28 mouse cellular contexts compared by ENCODE assay signal in the genomic region with DNA sequence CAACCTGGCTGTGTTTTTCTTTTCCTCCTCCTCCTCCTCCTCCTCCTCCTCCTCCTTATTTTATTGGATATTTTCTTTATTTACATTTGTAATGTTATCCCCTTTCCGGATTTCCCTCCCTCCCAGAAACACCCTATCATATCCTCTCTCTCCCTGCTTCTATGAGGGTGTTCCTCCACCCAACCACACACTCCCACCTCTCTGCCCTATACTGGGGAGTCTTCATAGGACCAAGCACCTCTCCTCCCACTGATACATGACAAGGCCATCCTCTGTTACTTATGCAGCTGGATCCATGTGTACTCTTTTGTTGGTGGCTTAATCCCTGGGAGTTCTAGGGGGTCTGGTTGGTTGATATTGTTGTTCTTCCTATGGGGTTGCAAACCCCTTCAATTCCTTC.
"Had no signal": no experiment of that assay in that cellular context is flagged by ENCODE, and none has a peak within 500 bp of the region (broad histone marks: within the 10 kb centered on the region; RNA-seq: fewer than 3 reads in every experiment).

No protein-coding gene starts in this region.

- H3K4me2 ChIP-seq: embryonic facial prominence, embryonic 12.5 days; embryonic facial prominence, embryonic 13.5 days; embryonic facial prominence, embryonic 15.5 days; forebrain, embryonic 12.5 days; forebrain, embryonic 13.5 days; forebrain, embryonic 15.5 days had no signal

- H3K36me3 ChIP-seq: embryonic facial prominence, embryonic 10.5 days; embryonic facial prominence, embryonic 12.5 days; embryonic facial prominence, embryonic 13.5 days; embryonic facial prominence, embryonic 15.5 days; forebrain, embryonic 10.5 days; forebrain, embryonic 12.5 days; forebrain, embryonic 15.5 days had no signal

- H3K9ac ChIP-seq: embryonic facial prominence, embryonic 12.5 days; embryonic facial prominence, embryonic 13.5 days; embryonic facial prominence, embryonic 15.5 days; forebrain, embryonic 12.5 days; forebrain, embryonic 13.5 days; forebrain, embryonic 15.5 days; forebrain, postnatal 0 days had no signal

- H3K4me3 ChIP-seq: embryonic facial prominence, embryonic 10.5 days; embryonic facial prominence, embryonic 12.5 days; embryonic facial prominence, embryonic 13.5 days; embryonic facial prominence, embryonic 15.5 days; erythroblast, embryonic 14.5 days; forebrain, embryonic 10.5 days; forebrain, embryonic 12.5 days; forebrain, embryonic 13.5 days; forebrain, embryonic 15.5 days; gastrocnemius, adult 2 months had no signal

- DNase-seq: cerebellum, adult 18-20 months; cerebellum, adult 2 months; cerebellum, adult 8-10 months; cerebellum, adult 9-10 months; cerebellum, adult 9-11 months; cerebellum, postnatal 10 days; cerebellum, postnatal 14 days; cerebellum, postnatal 25 days; cerebellum, postnatal 36 days; embryo, embryonic 11 days; forebrain, postnatal 0 days; gastrocnemius, adult 2 months; gastrocnemius, postnatal 10 days; gastrocnemius, postnatal 14 days; gastrocnemius, postnatal 25 days; gastrocnemius, postnatal 36 days; heart, adult 11 months had no signal

- H3K27ac ChIP-seq: embryonic facial prominence, embryonic 10.5 days; embryonic facial prominence, embryonic 12.5 days; embryonic facial prominence, embryonic 13.5 days; embryonic facial prominence, embryonic 15.5 days; forebrain, embryonic 10.5 days; forebrain, embryonic 12.5 days; forebrain, embryonic 13.5 days; forebrain, embryonic 15.5 days; gastrocnemius, adult 2 months had no signal

- H3K9me3 ChIP-seq: embryonic facial prominence, embryonic 10.5 days; embryonic facial prominence, embryonic 12.5 days; embryonic facial prominence, embryonic 13.5 days; embryonic facial prominence, embryonic 15.5 days; forebrain, embryonic 10.5 days; forebrain, embryonic 12.5 days; forebrain, embryonic 13.5 days; forebrain, embryonic 15.5 days had no signal

- H3K4me1 ChIP-seq: embryonic facial prominence, embryonic 10.5 days; embryonic facial prominence, embryonic 12.5 days; embryonic facial prominence, embryonic 13.5 days; embryonic facial prominence, embryonic 15.5 days; forebrain, embryonic 10.5 days; forebrain, embryonic 12.5 days; forebrain, embryonic 13.5 days; forebrain, embryonic 15.5 days had no signal

- H3K27me3 ChIP-seq: embryonic facial prominence, embryonic 12.5 days; embryonic facial prominence, embryonic 13.5 days; embryonic facial prominence, embryonic 15.5 days; forebrain, embryonic 12.5 days; forebrain, embryonic 13.5 days; forebrain, embryonic 15.5 days had no signal

- ATAC-seq: forebrain, embryonic 13.5 days; forebrain, embryonic 14.5 days; forebrain, embryonic 15.5 days; forebrain, embryonic 16.5 days; forebrain, postnatal 0 days had no signal
